Mouse (Mus musculus) kidney, postnatal 36 days (tissue): ENCODE data around the gene Iqch.
"Not testable (repeated sequence)": the region's sequence is repeated elsewhere in the genome, so short reads cannot be mapped to it uniquely, and the experiment has no call there.

Experiments
- DNase-seq, 2 experiments: peaks; one replicate each; pipeline ENCODE4 v3.0.0; 2021 to 2022; ENCODE audit warnings: mixed read lengths in 2 of 2

Iqch gene

GRCm38 (mm10) chr9:63563436-63563835 lies 38.9 kb downstream of the Iqch start:
- no peak for DNase-seq

GRCm38 (mm10) chr9:63561931-63562330 lies 40.4 kb downstream of the Iqch start:
- DNase-seq, result no peak

GRCm38 (mm10) chr9:63556933-63557332 lies 45.4 kb downstream of the Iqch start:
- DNase-seq, result peak in 1 of 2 experiments; percentile 17

- no peak for DNase-seq
Measured at GRCm38 (mm10) chr9:63556316-63556715, 46.0 kb downstream of the Iqch start.

- DNase-seq, result peak in 1 of 2 experiments; percentile 25
Measured at GRCm38 (mm10) chr9:63555460-63555990, 46.8 kb downstream of the Iqch start.

- no peak for DNase-seq
Measured at GRCm38 (mm10) chr9:63553628-63554027, 48.7 kb downstream of the Iqch start.

- DNase-seq, result not testable (repeated sequence)
Measured at GRCm38 (mm10) chr9:63550701-63551100, 51.6 kb downstream of the Iqch start.

- no peak for DNase-seq
Measured at GRCm38 (mm10) chr9:63548966-63549365, 53.3 kb downstream of the Iqch start.

- no peak for DNase-seq
Measured at GRCm38 (mm10) chr9:63541926-63542325, 60.4 kb downstream of the Iqch start.

- no peak for DNase-seq
Measured at GRCm38 (mm10) chr9:63541301-63541700, 61.0 kb downstream of the Iqch start.

GRCm38 (mm10) chr9:63537489-63537888 lies 64.8 kb downstream of the Iqch start:
- no peak for DNase-seq

- DNase-seq, result no peak
Measured at GRCm38 (mm10) chr9:63535042-63535441, 67.3 kb downstream of the Iqch start.

GRCm38 (mm10) chr9:63534371-63534780 lies 67.9 kb downstream of the Iqch start:
- peak in 1 of 2 experiments; percentile 39 for DNase-seq

- DNase-seq, result peak; percentile 41 to 49
Measured at GRCm38 (mm10) chr9:63532966-63533711, 69.2 kb downstream of the Iqch start.

GRCm38 (mm10) chr9:63523937-63524253 lies 78.4 kb downstream of the Iqch start:
- no peak for DNase-seq

- DNase-seq, result no peak
Measured at GRCm38 (mm10) chr9:63523251-63523936, 78.9 kb downstream of the Iqch start.

GRCm38 (mm10) chr9:63512851-63513250 lies 89.4 kb downstream of the Iqch start:
- DNase-seq, result no peak

GRCm38 (mm10) chr9:63511034-63511433 lies 91.3 kb downstream of the Iqch start:
- DNase-seq, result no peak

GRCm38 (mm10) chr9:63507110-63507509 lies 95.2 kb downstream of the Iqch start:
- no peak for DNase-seq

GRCm38 (mm10) chr9:63503890-63504289 lies 98.4 kb downstream of the Iqch start:
- no peak for DNase-seq

GRCm38 (mm10) chr9:63501516-63501915 lies 100.8 kb downstream of the Iqch start:
- DNase-seq, result no peak

GRCm38 (mm10) chr9:63499912-63500311 lies 102.4 kb downstream of the Iqch start:
- no peak for DNase-seq

- no peak for DNase-seq
Measured at GRCm38 (mm10) chr9:63495786-63496185, 106.5 kb downstream of the Iqch start.

- no peak for DNase-seq
Measured at GRCm38 (mm10) chr9:63493746-63494145, 108.5 kb downstream of the Iqch start.
